Mouse (Mus musculus) retina, postnatal 7 days (tissue): ENCODE results near the gene Mug1.
"Not testable (repeated sequence)": the region's sequence is repeated elsewhere in the genome, so short reads cannot be mapped to it uniquely, and the experiment has no call there.

Experiments
- DNase-seq: peaks from one replicate; pipeline ENCODE4 v3.0.0-alpha.2; 2012; ENCODE audit warnings: low read depth, low spot score

Mug1 gene

DNA sequence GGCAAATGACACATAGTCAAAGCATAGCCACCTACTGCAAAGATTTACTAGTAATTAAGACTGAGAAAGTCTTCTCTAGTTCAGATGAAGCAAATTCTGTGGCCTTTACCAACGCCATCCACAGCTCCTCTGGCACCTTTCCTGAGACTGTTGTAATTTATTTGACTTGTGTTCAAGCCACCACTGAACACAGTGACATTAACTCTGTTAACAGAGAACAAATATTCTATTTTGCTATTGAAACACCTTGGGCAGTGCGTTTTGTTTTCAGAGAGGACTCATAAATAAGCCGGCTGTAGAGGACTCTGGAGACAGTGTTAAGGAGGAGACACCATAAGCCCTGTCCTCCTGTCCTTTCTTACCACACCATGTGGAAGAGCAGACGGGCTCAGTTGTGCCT is at the start of gene Mug1:
TSS of gene Mug1 (plus strand) at position 271 of the 400 bp plus-strand sequence.
- not testable (repeated sequence) for DNase-seq

GRCm38 (mm10) chr6:121828034-121828433 is 10.3 kb upstream of the Mug1 start:
- DNase-seq, result no peak

DNA sequence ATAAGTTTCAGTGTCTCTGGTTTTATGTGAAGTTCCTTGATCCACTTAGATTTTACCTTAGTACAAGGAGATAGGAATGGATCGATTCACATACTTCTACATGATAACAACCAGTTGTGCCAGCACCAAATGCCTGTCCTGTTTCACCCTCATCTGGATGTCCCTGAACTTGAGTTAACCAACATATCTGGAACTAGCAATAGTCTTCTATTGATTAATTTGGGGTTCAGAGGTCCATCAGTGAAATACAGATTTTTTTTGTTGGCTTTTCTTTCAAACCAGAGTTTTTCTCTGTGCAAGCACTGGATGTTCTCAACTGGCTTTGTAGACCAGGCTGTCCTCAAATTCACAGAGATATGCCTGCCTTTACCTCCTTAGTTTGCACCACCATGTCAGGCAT is 2.0 kb upstream of the Mug1 start:
- DNase-seq, result no peak

DNA sequence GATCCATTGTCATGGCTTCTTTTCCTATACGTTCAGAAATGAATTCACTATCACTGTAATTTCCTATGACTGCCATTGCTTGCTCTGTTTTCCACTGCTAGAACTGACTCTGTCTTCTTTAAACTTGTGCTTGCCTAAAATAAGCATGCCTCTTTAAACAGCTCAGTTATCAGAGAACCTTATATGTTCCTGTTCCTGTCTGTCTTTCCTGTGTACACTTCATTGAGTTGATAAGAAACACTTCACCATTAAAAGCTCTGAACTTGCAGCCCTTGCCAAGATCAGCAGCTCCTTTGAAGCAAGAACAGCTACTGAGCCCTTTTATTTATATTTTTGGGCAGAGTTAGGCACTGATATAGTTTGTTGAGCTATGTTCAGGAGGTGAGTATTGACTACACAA is 10.0 kb downstream of the Mug1 start:
- DNase-seq, result no peak
